Mouse (Mus musculus) myocyte (in vitro differentiated cells): ENCODE measurements around the gene Ceacam1. TPM values are rescaled to one million over a fixed set of nuclear protein-coding genes. Genes with fewer than 3 reads are reported as not detected.
"Not testable (repeated sequence)": the region's sequence is repeated elsewhere in the genome, so short reads cannot be mapped to it uniquely, and the experiment has no call there.

Source experiments
- H3K27me3 ChIP-seq: one replicate; pipeline ENCODE4 v1.6.1; 2011; ENCODE audit not compliant: control insufficient read depth, insufficient read depth, insufficient read length
- H3K36me3 ChIP-seq: one replicate; pipeline ENCODE4 v1.6.1; 2011; ENCODE audit not compliant: control insufficient read depth, insufficient read depth
- H3K4me2 ChIP-seq: one replicate; pipeline ENCODE4 v1.6.1; 2011; ENCODE audit warnings: low read depth, control low read depth
- H3K4me3 ChIP-seq: one replicate; pipeline ENCODE4 v1.5.1; 2011; ENCODE audit warnings: mild to moderate bottlenecking, control low read depth, moderate library complexity
- H3K79me2 ChIP-seq: one replicate; pipeline ENCODE4 v1.6.1; 2011; ENCODE audit not compliant: control insufficient read depth, insufficient read depth
- H3ac ChIP-seq: one replicate; pipeline ENCODE4 v1.6.1; 2011; ENCODE audit not compliant: control insufficient read depth, insufficient read length
- CEBPB ChIP-seq: IDR thresholded peaks from 2 replicates; pipeline ENCODE4 v1.6.1; 2011; ENCODE audit warnings: mild to moderate bottlenecking, moderate library complexity; ENCODE audit not compliant: poor library complexity, insufficient read depth, severe bottlenecking
- MAX ChIP-seq: IDR thresholded peaks from one replicate; pipeline ENCODE4 v1.6.1; 2011; ENCODE audit warnings: low read depth, mild to moderate bottlenecking, control low read depth
- MYOD1 ChIP-seq, 3 experiments: IDR thresholded peaks; one replicate each; pipeline ENCODE4 v1.6.1; 2011; ENCODE audit warnings: control low read depth in 2 of 3, low read depth in 2 of 3, mild to moderate bottlenecking in 2 of 3, moderate library complexity in 1 of 3; ENCODE audit not compliant: insufficient read length in 2 of 3, control insufficient read depth in 1 of 3
- MYOG ChIP-seq, 3 experiments: IDR thresholded peaks; one replicate each; pipeline ENCODE4 v1.6.1; 2011; ENCODE audit warnings: control low read depth in 2 of 3, low read depth in 2 of 3, mild to moderate bottlenecking in 2 of 3; ENCODE audit not compliant: insufficient read length in 2 of 3, control insufficient read depth in 1 of 3, insufficient read depth in 1 of 3
- POLR2A ChIP-seq: IDR thresholded peaks from one replicate; pipeline ENCODE4 v1.6.1; 2011; ENCODE audit warnings: low read depth, mild to moderate bottlenecking, control low read depth, moderate library complexity; ENCODE audit not compliant: insufficient read length
- POLR2AphosphoS2 ChIP-seq: IDR thresholded peaks from one replicate; pipeline ENCODE4 v1.6.1; 2011; ENCODE audit warnings: low read depth, control low read depth; ENCODE audit not compliant: insufficient read length
- REST ChIP-seq: IDR thresholded peaks from one replicate; pipeline ENCODE4 v1.6.1; 2011; ENCODE audit warnings: mild to moderate bottlenecking, control low read depth, moderate library complexity; ENCODE audit not compliant: insufficient read depth, insufficient read length
- SRF ChIP-seq: IDR thresholded peaks from one replicate; pipeline ENCODE4 v1.6.1; 2011; ENCODE audit warnings: low read depth; ENCODE audit not compliant: control insufficient read depth, insufficient read length
- USF1 ChIP-seq: IDR thresholded peaks from one replicate; pipeline ENCODE4 v1.6.1; 2011; ENCODE audit warnings: low read depth, mild to moderate bottlenecking, control low read depth, moderate library complexity
- polyA plus RNA-seq: library from polyadenylated mRNA; unstranded; fragments of >200 nt; fragmentation: generic; extraction: Trizol; gene quantifications from one replicate; pipeline ENCODE4 v1.2.1, GENCODE M21; 2012; ENCODE audit warnings: missing spikeins

Gene Ceacam1
- polyA plus RNA-seq: not detected

GRCm38 (mm10) chr7:25477091-25477751 is at the start of gene Ceacam1:
TSS of gene Ceacam1 (minus strand) at chr7:25477603.
- H3ac ChIP-seq, H3K4me2 ChIP-seq, H3K36me3 ChIP-seq, H3K27me3 ChIP-seq, H3K4me3 ChIP-seq, H3K79me2 ChIP-seq: not testable (repeated sequence)

GRCm38 (mm10) chr7:25516070-25516777 is 38.8 kb upstream of the Ceacam1 start:
- H3ac ChIP-seq, H3K4me2 ChIP-seq, H3K4me3 ChIP-seq, H3K79me2 ChIP-seq, H3K27me3 ChIP-seq, H3K36me3 ChIP-seq: not testable (repeated sequence)

- H3K4me3 ChIP-seq, H3K4me2 ChIP-seq, H3K79me2 ChIP-seq, H3ac ChIP-seq, H3K36me3 ChIP-seq, H3K27me3 ChIP-seq: not testable (repeated sequence)
These were observed 38.3 kb upstream of the Ceacam1 start for GRCm38 (mm10) chr7:25515667-25516066.

GRCm38 (mm10) chr7:25509925-25510324 is 32.5 kb upstream of the Ceacam1 start:
- no peaks in the 10 kb centered on the region for H3K36me3 ChIP-seq
- peaks cover 4% of the 10 kb centered on the region for H3K27me3 ChIP-seq
- H3K4me3 ChIP-seq: no peak overlapping the region
- H3ac ChIP-seq: no peak overlapping the region
- no peaks in the 10 kb centered on the region for H3K79me2 ChIP-seq
- TF ChIP-seq USF1: no peak
- TF ChIP-seq MYOD1 (IDR thresholded peaks at IDR 0.05; ENCODE audit: control insufficient read depth in 1 of 3, insufficient read length in 2 of 3, low read depth in 2 of 3): no peak
- no peak for TF ChIP-seq MYOG (IDR thresholded peaks at IDR 0.05; ENCODE audit: control insufficient read depth in 1 of 3, insufficient read depth in 1 of 3, insufficient read length in 2 of 3, low read depth in 2 of 3)
- TF ChIP-seq CEBPB: no peak
- no peak for TF ChIP-seq MAX
- TF ChIP-seq SRF: no peak
- no peak for TF ChIP-seq POLR2AphosphoS2
- TF ChIP-seq REST: no peak
- no peak overlapping the region for H3K4me2 ChIP-seq

GRCm38 (mm10) chr7:25494649-25495048 is 17.2 kb upstream of the Ceacam1 start:
- no peaks in the 10 kb centered on the region for H3K36me3 ChIP-seq
- H3K4me2 ChIP-seq: no peak overlapping the region
- H3K79me2 ChIP-seq: no peaks in the 10 kb centered on the region
- H3ac ChIP-seq: no peak overlapping the region
- no peak for TF ChIP-seq POLR2A
- TF ChIP-seq POLR2AphosphoS2: no peak
- no peak for TF ChIP-seq MAX
- H3K27me3 ChIP-seq: no peaks in the 10 kb centered on the region
- no peak overlapping the region for H3K4me3 ChIP-seq

GRCm38 (mm10) chr7:25490698-25491097 is 13.3 kb upstream of the Ceacam1 start:
- H3K79me2 ChIP-seq, H3K4me3 ChIP-seq, H3K4me2 ChIP-seq, H3K36me3 ChIP-seq, H3ac ChIP-seq: not testable (repeated sequence)
- H3K27me3 ChIP-seq: peaks cover 11% of the 10 kb centered on the region

GRCm38 (mm10) chr7:25489382-25489781 is 12.0 kb upstream of the Ceacam1 start:
- peaks cover 11% of the 10 kb centered on the region for H3K27me3 ChIP-seq
- H3ac ChIP-seq, H3K79me2 ChIP-seq, H3K4me2 ChIP-seq, H3K4me3 ChIP-seq, H3K36me3 ChIP-seq: not testable (repeated sequence)
